Mouse (Mus musculus) left cerebral cortex, adult 18-20 months (tissue): Measurements from ENCODE around the gene Map3k7cl. TPM values are rescaled to one million over a fixed set of nuclear protein-coding genes. Genes with fewer than 3 reads are reported as not detected.

Source experiments
- DNase-seq, 2 experiments: peaks; one replicate each; pipeline ENCODE4 v3.0.0; 2021 to 2022; ENCODE audit warnings: low spot score in 2 of 2, mixed read lengths in 1 of 2
- total RNA-seq, 2 experiments: library from RNA; stranded (reverse); gene quantifications; 2 replicates each; pipeline ENCODE4 v1.2.3; 2021

Gene Map3k7cl
- total RNA-seq, 2 experiments from 2014 or later = 0.37 to 0.47 TPM

DNA sequence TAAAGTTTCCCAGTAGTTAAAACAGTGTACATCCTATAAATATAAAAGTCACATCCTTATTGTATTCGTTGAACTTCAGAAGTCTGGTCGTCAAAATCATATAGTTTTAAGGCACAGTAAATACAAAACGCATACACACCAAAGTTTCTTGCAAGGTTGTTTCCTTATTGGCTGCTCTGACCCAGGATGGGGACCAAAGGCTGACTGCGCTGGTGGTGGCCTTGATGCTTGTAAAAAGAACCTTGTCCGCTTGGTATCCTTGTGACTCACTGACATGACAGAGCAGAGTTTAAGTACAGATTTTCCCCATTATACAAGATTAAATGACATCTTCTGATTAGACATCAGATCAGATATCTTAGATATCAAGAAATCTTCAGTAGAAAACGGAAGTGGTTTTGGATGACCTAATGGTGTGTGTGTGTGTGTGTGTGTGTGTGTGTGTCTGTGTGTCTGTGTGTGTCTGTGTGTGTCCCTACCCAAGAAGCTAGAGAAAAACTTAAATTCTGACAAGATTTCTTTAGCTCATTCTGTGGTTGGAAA lies 82.2 kb downstream of the Map3k7cl start:
- DNase-seq = no peak

- no peak for DNase-seq
These were observed 82.7 kb downstream of the Map3k7cl start for GRCm38 (mm10) chr16:87635841-87636240.

GRCm38 (mm10) chr16:87638098-87638497 lies 85.0 kb downstream of the Map3k7cl start:
- DNase-seq = no peak

DNA sequence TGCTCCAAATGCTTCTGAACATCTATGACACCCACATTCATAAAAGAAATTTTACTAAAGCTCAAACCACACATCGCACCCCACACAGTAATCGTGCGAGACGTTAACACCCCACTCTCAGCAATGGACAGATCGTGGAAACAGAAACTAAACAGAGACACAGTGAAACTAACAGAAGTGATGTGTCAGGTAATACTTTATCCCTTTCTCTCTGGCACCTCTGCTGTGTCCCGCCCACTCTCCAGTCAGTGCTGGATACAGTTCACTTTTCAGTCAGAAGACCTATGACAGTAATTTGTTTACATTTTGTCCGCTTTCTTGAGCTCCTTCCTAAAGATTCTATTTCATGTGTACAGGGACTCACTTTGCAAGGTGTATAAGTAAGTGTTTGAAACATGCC lies 89.1 kb downstream of the Map3k7cl start:
- no peak for DNase-seq

- DNase-seq = no peak
These were observed 91.1 kb downstream of the Map3k7cl start for GRCm38 (mm10) chr16:87644111-87644770.

Other genes starting within 250 kb of the Map3k7cl start
- 10 to 100 TPM; 16.7 to 17.1 TPM for gene N6amt1, start 199.1 kb upstream of the Map3k7cl start, total RNA-seq
- gene Ltn1, start 120.7 kb upstream of the Map3k7cl start, total RNA-seq = 10 to 100 TPM; 44.0 to 47.1 TPM
- 1 to 10 TPM; 8.7 to 9.7 TPM for gene Rwdd2b, start 112.8 kb upstream of the Map3k7cl start, total RNA-seq
- 10 to 100 TPM; 36.7 to 44.2 TPM for gene Usp16, start 98.6 kb upstream of the Map3k7cl start, total RNA-seq
- gene Cct8, start 57.5 kb upstream of the Map3k7cl start, total RNA-seq = 100 to 1,000 TPM; 180 to 183 TPM
- 10 to 100 TPM; 10.9 to 12.6 TPM for gene Bach1, start 145.6 kb downstream of the Map3k7cl start, total RNA-seq